Mouse (Mus musculus) liver, adult 2 months (tissue): ENCODE results near the gene Gm21969.

Experiments used
- CTCF ChIP-seq: fragments of 200-500 bp; IDR thresholded peaks from 2 replicates; pipeline ENCODE4 v1.5.1; 2011; ENCODE audit warnings: low read depth, low read length, control low read depth
- POLR2A ChIP-seq: fragments of 200-500 bp; IDR thresholded peaks from 2 replicates; pipeline ENCODE4 v1.6.1; 2011; ENCODE audit warnings: low read length, control low read depth; ENCODE audit not compliant: insufficient read depth; ENCODE audit errors: extremely low read depth

GRCm38 (mm10) chr4:139637847-139638246 lies 34.9 kb downstream of the Gm21969 start:
- no peak for TF ChIP-seq POLR2A
- no peak for TF ChIP-seq CTCF
